Mouse (Mus musculus): Measurements from ENCODE around the gene Lrrc63.

DNA sequence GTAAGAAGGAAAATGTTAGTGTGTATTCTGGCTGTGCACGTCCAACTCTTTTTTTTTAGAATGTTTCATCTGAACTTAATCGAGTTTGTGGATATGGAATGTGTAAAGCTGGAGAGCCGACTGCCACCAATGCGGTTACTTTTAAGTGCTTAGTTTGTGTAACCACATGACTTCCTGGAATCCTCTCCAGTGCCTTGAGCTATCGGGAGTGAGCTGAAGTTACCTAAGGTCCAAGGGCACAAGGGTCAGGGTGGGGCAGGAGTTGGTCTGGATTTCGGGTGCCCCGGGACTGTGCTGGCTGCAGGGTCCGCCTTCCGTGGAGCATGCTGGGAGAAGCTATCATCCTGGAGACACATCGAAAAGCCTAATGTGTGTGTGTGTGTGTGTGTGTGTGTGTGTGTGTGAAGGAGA is 48.1 kb upstream of the Lrrc63 start:
- TF ChIP-seq CTCF (conservative IDR thresholded peaks at IDR 0.05; ENCODE audit: low read length) (no peak), POU5F1 (IDR thresholded peaks at IDR 0.05; ENCODE audit: borderline replicate concordance, low read length) (no peak)
